Mouse (Mus musculus) limb, embryonic 11.5 days (tissue): Measurements from ENCODE around the gene Olfr785. TPM values are rescaled to one million over a fixed set of nuclear protein-coding genes. Genes with fewer than 3 reads are reported as not detected.
"Not testable (repeated sequence)": the region's sequence is repeated elsewhere in the genome, so short reads cannot be mapped to it uniquely, and the experiment has no call there.

Experiments
- ATAC-seq: fragments of 200-750 bp; cut with Nextera tagmentation; 2 replicates; pipeline ENCODE4 v1.8.0; 2017; ENCODE audit warnings: low read depth; ENCODE audit not compliant: insufficient number of reproducible peaks, low FRiP score, low TSS enrichment
- DNase-seq: peaks from one replicate; pipeline ENCODE4 v3.0.0-alpha.2; 2015; ENCODE audit warnings: low spot score
- H3K27ac ChIP-seq: fragments of 300-500 bp; sonication (generic); replicated peaks from 2 replicates; pipeline ENCODE4 v1.5.1; 2014; ENCODE audit warnings: low read depth, mild to moderate bottlenecking, low read length
- H3K27me3 ChIP-seq: fragments of 300-500 bp; sonication (generic); 2 replicates; pipeline ENCODE4 v1.6.1; 2014; ENCODE audit warnings: mild to moderate bottlenecking, low read length, mixed read lengths; ENCODE audit not compliant: control insufficient read depth, insufficient read depth
- H3K36me3 ChIP-seq: fragments of 300-500 bp; sonication (generic); 2 replicates; pipeline ENCODE4 v1.6.1; 2014; ENCODE audit warnings: mild to moderate bottlenecking, low read length, moderate library complexity, mixed read lengths; ENCODE audit not compliant: control insufficient read depth, insufficient read depth
- H3K4me1 ChIP-seq: fragments of 300-500 bp; sonication (generic); 2 replicates; pipeline ENCODE4 v1.6.1; 2014; ENCODE audit warnings: low read length, mixed read lengths; ENCODE audit not compliant: control insufficient read depth, insufficient read depth
- H3K4me2 ChIP-seq: fragments of 300-500 bp; sonication (generic); 2 replicates; pipeline ENCODE4 v1.6.1; 2014; ENCODE audit warnings: low read depth, mild to moderate bottlenecking, moderate library complexity; ENCODE audit not compliant: severe bottlenecking
- H3K4me3 ChIP-seq: fragments of 300-500 bp; sonication (generic); 2 replicates; pipeline ENCODE4 v1.5.1; 2014; ENCODE audit warnings: low read depth, low read length
- H3K9ac ChIP-seq: fragments of 300-500 bp; sonication (generic); 2 replicates; pipeline ENCODE4 v1.6.1; 2014; ENCODE audit warnings: mild to moderate bottlenecking, low read length
- H3K9me3 ChIP-seq: fragments of 300-500 bp; sonication (generic); 2 replicates; pipeline ENCODE4 v1.6.1; 2016; ENCODE audit warnings: low read length; ENCODE audit not compliant: control insufficient read depth
- WGBS: fragments of 180-500 bp; shearing (Covaris S2); extraction: QIAGEN DNeasy Blood & Tissue Kit; methylation state at CpG from one replicate; pipeline ENCODE4 v1.1.7; 2014; 5-methylcytosine and 5-hydroxymethylcytosine counted together
- polyA plus RNA-seq: library from polyadenylated mRNA; unstranded; fragments of >200 nt; fragmentation: Nextera tagmentation; extraction: Ambion mirVana; gene quantifications from 2 replicates; pipeline ENCODE4 v1.2.1, GENCODE M21; 2014

The Olfr785 gene
- not detected in 2 replicates for polyA plus RNA-seq

- H3K36me3 ChIP-seq, result no peaks in the 10 kb centered on the region
- H3K4me3 ChIP-seq, result no peak within 1 kb of the TSS
- H3K4me2 ChIP-seq, result no peak within 1 kb of the TSS
- no peak for ATAC-seq
- DNase-seq, result no peak
- no peaks in the 10 kb centered on the region for H3K27me3 ChIP-seq
- H3K9me3 ChIP-seq, result no peaks in the 10 kb centered on the region
- no peaks in the 10 kb centered on the region for H3K4me1 ChIP-seq
- H3K9ac ChIP-seq, result no peak within 1 kb of the TSS
- 77% methylated on average over 2 of the region's 2 CpGs for WGBS
- H3K27ac ChIP-seq, result no peak within 1 kb of the TSS
Observed at GRCm38 (mm10) chr10:129405126-129405525, at the start of gene Olfr785. Gene Olfr785, plus strand, starts transcription at chr10:129405426.

- H3K27me3 ChIP-seq, H3K4me3 ChIP-seq, H3K9me3 ChIP-seq, ATAC-seq, H3K36me3 ChIP-seq, H3K4me1 ChIP-seq, DNase-seq, H3K27ac ChIP-seq, H3K4me2 ChIP-seq, H3K9ac ChIP-seq: not testable (repeated sequence)
- WGBS, result 90% methylated on average over 4 of the region's 4 CpGs
Observed at GRCm38 (mm10) chr10:129356496-129356895, 48.7 kb upstream of the Olfr785 start.

DNA sequence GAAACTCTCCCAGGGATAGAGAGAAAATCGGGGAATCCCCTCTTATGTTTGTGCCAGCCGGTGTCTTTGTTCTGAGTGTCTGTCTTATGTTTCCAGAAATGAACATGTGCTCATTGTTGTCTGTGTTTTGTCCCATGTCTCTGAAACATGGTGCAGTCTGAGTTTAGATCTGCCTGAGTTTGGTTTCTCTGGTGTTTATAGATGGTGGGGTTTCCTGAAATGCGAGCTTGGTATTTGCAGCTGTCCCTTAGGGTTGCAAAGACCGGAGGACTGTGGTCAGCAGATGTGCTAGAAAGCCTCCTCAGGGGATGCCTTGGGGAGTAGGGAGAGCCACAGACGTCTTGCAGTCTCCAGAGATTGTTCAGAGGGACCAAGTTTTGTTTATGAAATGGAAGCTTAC is 47.9 kb upstream of the Olfr785 start:
- Histone ChIP-seq H3K4me3 (no peak overlapping the region), H3K4me1 (no peaks in the 10 kb centered on the region), H3K27me3 (no peaks in the 10 kb centered on the region), H3K36me3 (no peaks in the 10 kb centered on the region), H3K9me3 (no peaks in the 10 kb centered on the region; the same call in 1 of the 2 replicates), H3K4me2 (no peak overlapping the region), H3K27ac (no peak overlapping the region), H3K9ac (no peak overlapping the region)
- DNase-seq (no peak), ATAC-seq (no peak)
- WGBS, result 78% methylated on average over 5 of the region's 5 CpGs

GRCm38 (mm10) chr10:129374051-129374450 is 31.2 kb upstream of the Olfr785 start:
- not testable (repeated sequence) for H3K27me3 ChIP-seq, H3K27ac ChIP-seq, ATAC-seq, H3K4me1 ChIP-seq, H3K36me3 ChIP-seq, H3K4me2 ChIP-seq, DNase-seq, H3K9me3 ChIP-seq, H3K9ac ChIP-seq, H3K4me3 ChIP-seq
- 88% methylated on average over 5 of the region's 5 CpGs for WGBS

DNA sequence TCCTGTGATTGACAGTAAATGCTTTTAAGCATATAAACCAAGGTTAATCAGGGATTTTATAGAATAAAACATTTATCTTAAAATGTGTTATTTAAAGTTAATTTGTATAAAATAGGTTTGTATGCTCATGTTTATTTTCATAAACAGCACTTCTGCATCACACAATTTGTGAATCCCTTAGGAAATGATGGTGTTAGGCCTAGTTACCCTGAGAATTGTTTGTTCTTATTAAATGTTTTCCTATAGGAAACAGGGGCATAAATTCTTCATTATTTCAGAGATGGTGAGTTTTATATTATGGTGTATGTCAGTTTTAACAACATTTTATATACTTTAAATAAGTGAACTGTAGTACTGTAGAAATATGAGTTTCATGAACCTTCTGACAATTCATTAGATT is 21.4 kb upstream of the Olfr785 start, which contains the start of gene Olfr784:
TSS of gene Olfr784 (plus strand) at position 301 of the 400 bp plus-strand sequence.
- no peak within 1 kb of the TSS for H3K27ac ChIP-seq
- ATAC-seq (no peak), DNase-seq (no peak)
- no peaks in the 10 kb centered on the region for H3K27me3 ChIP-seq
- H3K4me3 ChIP-seq, result no peak within 1 kb of the TSS
- no peaks in the 10 kb centered on the region for H3K4me1 ChIP-seq
- no peaks in the 10 kb centered on the region for H3K36me3 ChIP-seq
- no peaks in the 10 kb centered on the region for H3K9me3 ChIP-seq
- no peak within 1 kb of the TSS for H3K4me2 ChIP-seq
- H3K9ac ChIP-seq, result no peak within 1 kb of the TSS

DNA sequence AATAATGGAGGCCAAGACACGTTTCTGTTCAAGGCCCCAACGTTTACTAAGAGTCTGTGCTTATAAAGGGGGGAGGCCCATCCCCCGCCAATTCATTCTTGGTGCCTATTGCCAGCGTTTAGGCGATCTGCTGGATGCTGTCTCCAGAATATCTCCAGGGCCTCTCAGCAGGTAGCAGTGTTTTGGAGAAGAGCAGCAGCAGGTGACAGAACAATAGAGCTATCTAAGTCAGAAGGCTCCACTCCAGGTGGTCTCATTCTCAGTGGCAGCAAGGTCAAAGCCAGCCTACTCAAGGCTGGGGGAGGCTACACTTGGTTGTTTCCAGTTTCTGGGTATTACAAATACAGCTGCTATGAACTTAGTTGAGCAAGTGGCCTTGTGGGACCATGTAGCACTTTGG is 4.3 kb upstream of the Olfr785 start:
- ATAC-seq, result no peak
- Histone ChIP-seq H3K4me3 (no peak overlapping the region), H3K4me2 (no peak overlapping the region), H3K27ac (no peak overlapping the region), H3K9ac (no peak overlapping the region), H3K27me3 (no peaks in the 10 kb centered on the region), H3K36me3 (no peaks in the 10 kb centered on the region), H3K4me1 (no peaks in the 10 kb centered on the region), H3K9me3 (no peaks in the 10 kb centered on the region)
- DNase-seq, result no peak
- WGBS, result 54% methylated on average over 5 of the region's 5 CpGs

GRCm38 (mm10) chr10:129427006-129427405 is 21.8 kb downstream of the Olfr785 start, which contains the start of gene Olfr786:
Gene Olfr786, plus strand, starts transcription at chr10:129427306.
- H3K27ac ChIP-seq, result no peak within 1 kb of the TSS
- no peaks in the 10 kb centered on the region for H3K27me3 ChIP-seq
- no peaks in the 10 kb centered on the region for H3K36me3 ChIP-seq
- no peak for DNase-seq
- no peak within 1 kb of the TSS for H3K4me3 ChIP-seq
- H3K4me1 ChIP-seq, result no peaks in the 10 kb centered on the region
- no peaks in the 10 kb centered on the region for H3K9me3 ChIP-seq
- no peak for ATAC-seq
- H3K4me2 ChIP-seq, result no peak within 1 kb of the TSS
- no peak within 1 kb of the TSS for H3K9ac ChIP-seq

Other genes starting within 250 kb of the Olfr785 start
- not detected in 2 replicates for gene Olfr771, start 240.7 kb upstream of the Olfr785 start, polyA plus RNA-seq
- gene Olfr772, start 227.5 kb upstream of the Olfr785 start, polyA plus RNA-seq, result not detected in 2 replicates
- not detected in 2 replicates for gene Olfr773, start 218.0 kb upstream of the Olfr785 start, polyA plus RNA-seq
- not detected in 2 replicates for gene Olfr774, start 169.2 kb upstream of the Olfr785 start, polyA plus RNA-seq
- gene Olfr775, start 157.0 kb upstream of the Olfr785 start, polyA plus RNA-seq, result not detected in 2 replicates
- not detected in 2 replicates for gene Olfr776, start 146.3 kb upstream of the Olfr785 start, polyA plus RNA-seq
- not detected in 2 replicates for gene Olfr777, start 133.9 kb upstream of the Olfr785 start, polyA plus RNA-seq
- gene Olfr780, start 87.3 kb upstream of the Olfr785 start, polyA plus RNA-seq, result not detected in 2 replicates
- not detected in 2 replicates for gene Olfr781, start 76.6 kb upstream of the Olfr785 start, polyA plus RNA-seq
- not detected in 2 replicates for gene Olfr782, start 56.6 kb upstream of the Olfr785 start, polyA plus RNA-seq
- gene Olfr784, start 21.3 kb upstream of the Olfr785 start, polyA plus RNA-seq, result 0.04 and 0.06 TPM in 2 replicates
- not detected in 2 replicates for gene Olfr786, start 21.9 kb downstream of the Olfr785 start, polyA plus RNA-seq
- gene Olfr787, start 56.4 kb downstream of the Olfr785 start, polyA plus RNA-seq, result not detected in 2 replicates
- gene Olfr788, start 65.6 kb downstream of the Olfr785 start, polyA plus RNA-seq, result not detected in 2 replicates
- not detected in 2 replicates for gene Olfr789, start 79.3 kb downstream of the Olfr785 start, polyA plus RNA-seq
- not detected in 2 replicates for gene Olfr790, start 93.1 kb downstream of the Olfr785 start, polyA plus RNA-seq
- gene Olfr791, start 116.4 kb downstream of the Olfr785 start, polyA plus RNA-seq, result not detected in 2 replicates
- not detected in 2 replicates for gene Olfr792, start 133.7 kb downstream of the Olfr785 start, polyA plus RNA-seq
- gene Olfr794, start 162.2 kb downstream of the Olfr785 start, polyA plus RNA-seq, result not detected in 2 replicates
- gene Olfr796, start 207.1 kb downstream of the Olfr785 start, polyA plus RNA-seq, result not detected in 2 replicates
- not detected in 2 replicates for gene Olfr798, start 222.5 kb downstream of the Olfr785 start, polyA plus RNA-seq
- not detected in 2 replicates for gene Olfr799, start 232.1 kb downstream of the Olfr785 start, polyA plus RNA-seq